Mouse (Mus musculus) cerebellum, adult 2 months (tissue): Measurements from ENCODE around the gene Wdr11.

Experiments
- CTCF ChIP-seq: fragments of 200-500 bp; IDR thresholded peaks from 2 replicates; pipeline ENCODE4 v1.5.1; 2011; ENCODE audit warnings: low read depth, mild to moderate bottlenecking, control low read depth, low read length, moderate library complexity, borderline replicate concordance; ENCODE audit not compliant: insufficient read depth
- POLR2A ChIP-seq: fragments of 200-500 bp; IDR thresholded peaks from 2 replicates; pipeline ENCODE4 v1.6.1; 2011; ENCODE audit warnings: low read length, control low read depth, borderline replicate concordance; ENCODE audit not compliant: insufficient read depth

GRCm38 (mm10) chr7:129685326-129685725, 93.7 kb downstream of the Wdr11 start:
- TF ChIP-seq CTCF (no peak), POLR2A (no peak)
